Mouse (Mus musculus) liver, embryonic 14.5 days (tissue): ENCODE measurements at regions not wholly inside any gene's neighbourhood (a gene's known extent, or its start where the extent isn't known, plus 50 kb on each side); places are given as distances from the start of the nearest gene placed in this dataset.

Source experiments
- ATAC-seq: fragments of 200-750 bp; cut with Nextera tagmentation; 2 replicates; pipeline ENCODE4 v1.8.0; 2017; ENCODE audit warnings: moderate number of reproducible peaks, mild to moderate bottlenecking, moderate library complexity; ENCODE audit not compliant: insufficient read depth
- DNase-seq, 3 experiments: peaks; one replicate each; pipeline ENCODE4 v3.0.0-alpha.2; 2012 to 2013; ENCODE audit warnings: low read depth in 3 of 3, low spot score in 3 of 3
- H3K27ac ChIP-seq: fragments of 300-500 bp; sonication (generic); 2 replicates; pipeline ENCODE4 v1.5.1; 2014; ENCODE audit warnings: moderate library complexity, mild to moderate bottlenecking, control low read depth, inconsistent platforms
- H3K27me3 ChIP-seq: fragments of 300-500 bp; sonication (generic); 2 replicates; pipeline ENCODE4 v1.6.1; 2014; ENCODE audit warnings: mild to moderate bottlenecking, low read length, moderate library complexity; ENCODE audit not compliant: control insufficient read depth, insufficient read depth
- H3K36me3 ChIP-seq: fragments of 300-500 bp; sonication (generic); replicated peaks from 2 replicates; pipeline ENCODE4 v1.6.1; 2014; ENCODE audit warnings: low read depth; ENCODE audit not compliant: control insufficient read depth, insufficient read depth
- H3K4me1 ChIP-seq, 2 experiments: fragments of 200-500 bp in 1 of 2; fragments of 300-500 bp in 1 of 2; sonication (generic) in 1 of 2; replicated peaks; 2 replicates each; pipeline ENCODE4 v1.6.1; 2012 to 2014; ENCODE audit warnings: antibody characterized with exemption in 1 of 2, inconsistent platforms in 1 of 2, low read length in 1 of 2; ENCODE audit not compliant: control insufficient read depth in 2 of 2, insufficient read depth in 2 of 2
- H3K4me2 ChIP-seq: fragments of 300-500 bp; sonication (generic); 2 replicates; pipeline ENCODE4 v1.6.1; 2014; ENCODE audit warnings: low read depth, mild to moderate bottlenecking, control low read depth, moderate library complexity
- H3K4me3 ChIP-seq, 2 experiments: fragments of 200-500 bp in 1 of 2; fragments of 300-500 bp in 1 of 2; sonication (generic) in 1 of 2; 2 replicates each; pipeline ENCODE4 v1.5.1; 2012 to 2014; ENCODE audit warnings: low read depth in 2 of 2, low read length in 2 of 2, mild to moderate bottlenecking in 2 of 2, control low read depth in 1 of 2, inconsistent platforms in 1 of 2, moderate library complexity in 1 of 2; ENCODE audit not compliant: insufficient read depth in 1 of 2
- H3K9ac ChIP-seq: fragments of 300-500 bp; sonication (generic); replicated peaks from 2 replicates; pipeline ENCODE4 v1.6.1; 2014; ENCODE audit warnings: mild to moderate bottlenecking, control low read depth, moderate library complexity
- H3K9me3 ChIP-seq: fragments of 300-500 bp; sonication (generic); 2 replicates; pipeline ENCODE4 v1.6.1; 2016; ENCODE audit warnings: low read length, mixed read lengths; ENCODE audit not compliant: control insufficient read depth
- CTCF ChIP-seq: IDR thresholded peaks from 2 replicates; pipeline ENCODE4 v1.5.1; 2016; ENCODE audit warnings: antibody characterized with exemption, low read depth, control low read depth
- EP300 ChIP-seq: IDR thresholded peaks from 2 replicates; pipeline ENCODE4 v1.6.1; 2016; ENCODE audit warnings: antibody characterized with exemption, low read depth
- WGBS: fragments of 180-500 bp; shearing (Covaris S2); extraction: QIAGEN DNeasy Blood & Tissue Kit; methylation state at CpG from one replicate; pipeline ENCODE4 v1.1.7; 2014; ENCODE audit not compliant: insufficient replicate concordance; 5-methylcytosine and 5-hydroxymethylcytosine counted together

DNA sequence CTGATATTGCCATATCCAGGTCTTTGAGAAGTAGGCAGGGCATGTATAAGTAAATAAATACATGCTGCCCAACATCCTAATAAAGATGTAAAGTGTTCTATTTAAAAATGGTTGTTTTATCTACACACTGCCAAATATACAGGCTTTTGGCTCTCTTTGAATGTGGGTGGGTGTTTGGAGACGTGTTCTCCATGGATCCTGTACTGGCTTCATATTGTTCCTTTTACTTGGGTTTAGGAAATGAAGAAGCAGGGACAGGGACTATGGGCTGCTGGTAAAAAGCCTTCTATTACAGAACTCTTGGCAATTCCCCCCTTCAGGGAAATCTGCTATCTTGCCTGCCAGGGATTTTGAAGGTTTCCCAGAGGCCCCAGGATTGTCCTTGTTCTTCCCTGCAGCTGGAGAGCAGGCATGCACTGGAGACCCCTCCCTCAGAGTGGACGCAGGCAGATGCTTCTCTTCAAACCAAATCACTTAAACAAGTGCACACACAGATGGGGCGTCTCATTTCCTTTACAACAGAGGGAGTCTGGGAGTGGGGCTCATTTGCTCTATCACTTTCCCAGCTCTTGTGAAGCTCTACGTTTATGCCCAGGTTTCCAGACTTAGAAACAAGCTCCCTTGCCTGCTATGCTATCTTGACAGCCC is 502.6 kb upstream of the Nrp1 start:
- no peak for ATAC-seq
- Histone ChIP-seq H3K9me3 (no peaks in the 10 kb centered on the region), H3K36me3 (no peaks in the 10 kb centered on the region), H3K27ac (no peak overlapping the region), H3K27me3 (no peaks in the 10 kb centered on the region), H3K4me1 (no peaks in the 10 kb centered on the region), H3K9ac (no peak overlapping the region), H3K4me3 (no peak overlapping the region), H3K4me2 (no peak overlapping the region)
- DNase-seq = no peak
- no peak for TF ChIP-seq CTCF
- no peak for TF ChIP-seq EP300
- WGBS = 34% methylated on average over 4 of the region's 4 CpGs

DNA sequence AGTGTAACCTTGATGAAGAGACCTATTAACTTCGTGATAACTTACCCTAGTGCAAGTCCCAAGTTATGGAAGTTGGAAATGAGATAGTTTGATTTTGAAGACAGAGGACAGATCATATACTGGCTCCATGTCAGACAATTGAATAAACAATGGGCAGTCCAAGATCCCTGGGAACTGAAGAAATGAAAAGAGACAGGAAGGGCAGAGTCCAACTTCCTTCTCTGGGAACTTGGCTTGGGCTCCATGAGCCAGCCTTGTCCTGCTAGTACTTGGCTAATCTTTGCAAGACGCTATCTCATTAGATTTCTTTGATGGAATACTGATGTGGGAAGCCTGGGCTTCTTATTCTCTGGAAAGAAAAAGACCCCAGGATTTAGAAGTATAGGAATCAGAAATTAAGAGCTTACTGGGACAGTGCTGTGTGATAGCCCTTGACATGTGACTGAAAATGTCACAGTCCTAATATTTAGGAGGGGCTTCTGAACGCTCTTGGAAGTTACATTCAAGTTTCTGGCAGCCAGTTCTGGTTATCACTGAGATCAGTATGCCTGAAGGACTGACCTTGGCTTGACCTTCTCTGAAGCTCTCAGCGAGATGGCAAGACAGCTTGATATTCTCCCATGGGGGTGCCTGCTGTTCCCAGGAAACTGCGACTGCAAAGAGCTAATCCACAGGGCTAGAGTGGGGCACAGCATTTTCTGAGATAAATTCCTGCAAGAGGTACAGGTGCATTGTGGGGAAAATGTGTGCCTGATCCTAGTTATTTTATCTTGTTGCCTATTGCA is 501.9 kb upstream of the Nrp1 start:
- Histone ChIP-seq H3K36me3 (no peaks in the 10 kb centered on the region), H3K27me3 (no peaks in the 10 kb centered on the region), H3K27ac (no peak overlapping the region), H3K9me3 (no peaks in the 10 kb centered on the region), H3K4me2 (no peak overlapping the region), H3K9ac (no peak overlapping the region), H3K4me3 (no peak overlapping the region), H3K4me1 (no peaks in the 10 kb centered on the region)
- DNase-seq (no peak), ATAC-seq (no peak)
- WGBS = 37% methylated on average over 5 of the region's 5 CpGs
- TF ChIP-seq CTCF = no peak
- no peak for TF ChIP-seq EP300

DNA sequence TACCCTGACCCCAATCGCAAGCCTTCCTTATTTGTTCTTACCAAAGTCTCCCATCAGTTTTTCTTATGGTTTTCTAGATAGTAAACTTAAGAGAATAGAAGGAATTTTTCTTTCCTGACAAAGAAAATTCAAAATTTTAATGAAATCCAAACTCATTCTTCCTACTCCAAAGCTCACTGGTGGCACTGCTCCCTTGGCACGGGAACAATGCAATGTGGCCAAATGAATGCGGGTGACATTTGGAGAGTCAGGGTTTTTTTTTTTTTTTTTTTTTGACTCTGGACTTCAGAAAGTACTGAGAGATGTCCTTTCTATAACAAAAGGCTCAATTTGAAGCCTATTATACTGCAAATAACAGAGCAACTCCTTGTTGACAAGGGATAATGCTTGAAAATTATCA is 499.4 kb upstream of the Nrp1 start:
- Histone ChIP-seq H3K9ac (no peak overlapping the region), H3K27ac (no peak overlapping the region), H3K4me2 (no peak overlapping the region), H3K9me3 (no peaks in the 10 kb centered on the region), H3K27me3 (no peaks in the 10 kb centered on the region), H3K4me3 (no peak overlapping the region), H3K4me1 (no peaks in the 10 kb centered on the region), H3K36me3 (no peaks in the 10 kb centered on the region)
- DNase-seq (no peak), ATAC-seq (no peak)
- no peak for TF ChIP-seq EP300
- 60% methylated on average over 3 of the region's 3 CpGs for WGBS

DNA sequence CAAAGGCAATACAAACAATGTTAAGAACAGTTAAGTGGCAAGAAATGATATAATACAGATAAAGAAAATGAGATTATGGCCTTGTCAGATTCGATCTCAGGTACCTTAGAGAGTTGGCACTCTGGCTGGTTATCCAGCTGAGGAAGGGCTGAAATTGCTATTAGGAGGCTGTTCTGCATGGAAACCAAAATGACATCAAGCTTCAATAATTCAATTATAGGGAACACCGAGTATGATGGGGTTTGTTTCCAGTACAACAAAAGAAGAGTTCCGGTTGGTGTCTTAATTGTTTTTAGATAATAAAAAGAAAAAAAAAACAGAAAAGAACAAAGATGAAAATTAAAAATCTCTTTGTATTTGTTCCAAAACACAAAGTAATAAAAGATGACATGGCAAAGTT is 498.0 kb upstream of the Nrp1 start:
- H3K4me3 ChIP-seq = no peak overlapping the region
- H3K27me3 ChIP-seq = no peaks in the 10 kb centered on the region
- H3K4me2 ChIP-seq = no peak overlapping the region
- ATAC-seq (no peak), DNase-seq (no peak)
- H3K36me3 ChIP-seq = no peaks in the 10 kb centered on the region
- H3K9ac ChIP-seq = no peak overlapping the region
- no peak overlapping the region for H3K27ac ChIP-seq
- H3K4me1 ChIP-seq = no peaks in the 10 kb centered on the region
- TF ChIP-seq CTCF (no peak), EP300 (no peak)
- no peaks in the 10 kb centered on the region for H3K9me3 ChIP-seq
- 62% methylated on average over 3 of the region's 3 CpGs for WGBS

DNA sequence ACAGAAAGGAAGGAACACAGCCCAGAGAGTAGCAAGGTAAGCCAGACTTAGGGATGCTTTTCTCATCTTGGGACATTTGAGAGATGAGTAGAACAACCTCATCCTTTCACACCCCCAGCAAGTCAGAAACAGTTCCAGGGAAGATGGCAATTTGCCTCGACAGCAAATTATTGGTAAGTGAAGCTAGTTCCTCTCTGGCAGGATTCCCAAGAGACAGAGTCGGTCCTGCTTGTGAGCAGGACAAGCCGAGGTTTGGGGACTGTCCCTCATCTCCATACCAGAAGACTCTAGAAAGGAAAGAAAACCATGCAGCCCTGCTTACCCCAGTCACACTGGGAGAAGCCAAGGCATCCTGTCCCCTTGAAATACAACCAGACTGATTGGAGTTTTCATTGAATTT is 497.5 kb upstream of the Nrp1 start:
- WGBS = 33% methylated on average over 3 of the region's 3 CpGs
- TF ChIP-seq EP300 = no peak
- no peak for TF ChIP-seq CTCF
- Histone ChIP-seq H3K9ac (no peak overlapping the region), H3K36me3 (no peaks in the 10 kb centered on the region), H3K27ac (no peak overlapping the region), H3K27me3 (no peaks in the 10 kb centered on the region), H3K4me2 (no peak overlapping the region), H3K4me1 (no peaks in the 10 kb centered on the region), H3K4me3 (no peak overlapping the region), H3K9me3 (no peaks in the 10 kb centered on the region)
- ATAC-seq (no peak), DNase-seq (no peak)
